Mouse (Mus musculus) kidney, adult 2 months (tissue): ENCODE measurements at regions not wholly inside any gene's neighbourhood (a gene's known extent, or its start where the extent isn't known, plus 50 kb on each side); places are given as distances from the start of the nearest gene placed in this dataset.
"Not testable (repeated sequence)": the region's sequence is repeated elsewhere in the genome, so short reads cannot be mapped to it uniquely, and the experiment has no call there.

Experiments used
- DNase-seq: peaks from one replicate; pipeline ENCODE4 v3.0.0; 2021
- H3K27ac ChIP-seq: fragments of 200-500 bp; 2 replicates; pipeline ENCODE4 v1.5.1; 2012; ENCODE audit warnings: low read depth, low read length, control low read depth, inconsistent platforms; ENCODE audit not compliant: insufficient read depth
- H3K27me3 ChIP-seq: fragments of 200-500 bp; replicated peaks from 2 replicates; pipeline ENCODE4 v1.6.1; 2012; ENCODE audit warnings: mild to moderate bottlenecking, moderate library complexity, low read length, inconsistent platforms; ENCODE audit not compliant: control insufficient read depth, insufficient read depth
- H3K36me3 ChIP-seq: fragments of 200-500 bp; 2 replicates; pipeline ENCODE4 v1.6.1; 2012; ENCODE audit warnings: mild to moderate bottlenecking, moderate library complexity, low read length, inconsistent platforms; ENCODE audit not compliant: control insufficient read depth, insufficient read depth
- H3K4me1 ChIP-seq: fragments of 200-500 bp; 2 replicates; pipeline ENCODE4 v1.6.1; 2011; ENCODE audit warnings: low read length; ENCODE audit not compliant: control insufficient read depth, insufficient read depth
- H3K4me3 ChIP-seq: fragments of 200-500 bp; 2 replicates; pipeline ENCODE4 v1.5.1; 2011; ENCODE audit warnings: mild to moderate bottlenecking, low read depth, low read length, control low read depth; ENCODE audit not compliant: insufficient read depth
- CTCF ChIP-seq: fragments of 200-500 bp; conservative IDR thresholded peaks from 2 replicates; pipeline ENCODE4 v1.5.1; 2011; ENCODE audit warnings: low read depth, mild to moderate bottlenecking, control low read depth, low read length, moderate library complexity, mixed read lengths; ENCODE audit not compliant: insufficient read depth, insufficient read length
- POLR2A ChIP-seq: fragments of 200-500 bp; IDR thresholded peaks from one replicate; pipeline ENCODE4 v1.6.1; 2011; ENCODE audit warnings: low read depth, low read length, control low read depth
- WGBS: fragments of 180-500 bp; shearing (Covaris S2); methylation state at CpG from one replicate; pipeline ENCODE4 v1.1.7; 2018; 5-methylcytosine and 5-hydroxymethylcytosine counted together

DNA sequence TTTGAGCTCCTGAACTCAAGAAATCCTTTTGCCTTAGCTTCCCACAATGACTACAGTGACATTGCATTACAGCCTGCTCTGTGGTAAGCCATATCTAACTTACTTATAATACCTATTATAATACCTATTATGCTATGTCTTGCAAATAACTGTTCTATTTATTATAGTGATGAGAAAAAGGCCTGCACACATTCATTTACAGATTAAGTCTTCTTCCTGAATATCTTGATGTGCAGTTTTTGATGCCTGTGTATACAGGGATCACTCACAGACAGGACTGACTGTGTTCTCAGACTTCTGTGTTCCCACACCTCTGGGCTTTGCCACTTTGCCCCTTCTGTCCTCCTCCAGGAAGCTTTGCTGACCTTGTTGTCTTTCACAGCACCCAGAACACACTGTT is 102.8 kb upstream of the Dlg1 start:
- no peak overlapping the region for H3K27ac ChIP-seq

DNA sequence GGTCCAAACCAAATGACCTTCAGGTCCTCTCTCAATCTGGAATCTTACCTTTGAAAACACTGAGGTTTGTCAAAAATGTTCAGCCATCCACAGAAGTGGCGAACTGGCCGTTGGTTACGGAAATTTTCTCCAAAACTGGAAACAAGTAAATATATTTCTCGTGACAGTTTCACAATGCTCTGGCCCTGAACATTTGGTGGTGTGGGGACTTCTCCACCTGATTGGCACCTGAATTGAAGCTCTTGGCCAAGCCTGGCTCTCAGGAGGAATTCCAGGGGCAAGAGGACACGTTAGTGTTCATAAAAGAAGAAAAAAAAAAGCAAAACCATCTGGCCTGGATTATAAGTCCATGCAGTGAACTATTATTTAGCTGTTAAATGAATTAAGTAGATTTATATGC is 98.3 kb upstream of the Dlg1 start:
- no peaks in the 10 kb centered on the region for H3K4me1 ChIP-seq
- 79% methylated on average over 5 of the region's 5 CpGs for WGBS
- H3K4me3 ChIP-seq, result no peak overlapping the region
- TF ChIP-seq POLR2A, result no peak
- TF ChIP-seq CTCF, result no peak
- no peak overlapping the region for H3K27ac ChIP-seq
- no peaks in the 10 kb centered on the region for H3K36me3 ChIP-seq
- H3K27me3 ChIP-seq, result no peaks in the 10 kb centered on the region
- no peak for DNase-seq

More for the DNA sequence above, 102.8 kb upstream of the Dlg1 start:
- H3K4me1 ChIP-seq, result no peaks in the 10 kb centered on the region
- H3K4me3 ChIP-seq, result no peak overlapping the region
- TF ChIP-seq POLR2A, result no peak
- no peak for TF ChIP-seq CTCF
- H3K36me3 ChIP-seq, result no peaks in the 10 kb centered on the region
- H3K27me3 ChIP-seq, result no peaks in the 10 kb centered on the region
- no peak for DNase-seq

DNA sequence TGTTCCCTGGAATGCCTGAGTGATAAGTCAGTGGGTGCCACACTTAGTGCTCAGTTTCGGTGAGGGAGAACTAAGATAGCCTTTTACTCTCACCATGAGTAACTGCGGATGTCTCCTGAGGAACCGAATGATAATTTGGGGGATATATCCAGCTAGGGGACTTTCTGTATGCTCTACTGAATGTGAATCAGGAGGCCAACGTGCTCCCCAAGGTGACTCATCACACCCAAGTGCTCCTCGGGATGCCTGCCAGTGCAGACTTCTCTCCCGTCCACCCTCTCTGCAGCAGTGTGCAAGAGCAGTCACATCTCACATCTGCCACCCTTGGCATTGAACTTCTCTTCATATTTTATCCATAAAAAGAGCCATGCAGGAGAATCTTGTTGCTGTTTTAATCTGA is 94.9 kb upstream of the Dlg1 start:
- no peaks in the 10 kb centered on the region for H3K27me3 ChIP-seq
- WGBS, result 90% methylated on average over 6 of the region's 6 CpGs
- no peak overlapping the region for H3K4me3 ChIP-seq
- H3K36me3 ChIP-seq, result no peaks in the 10 kb centered on the region
- no peak for DNase-seq
- H3K4me1 ChIP-seq, result no peaks in the 10 kb centered on the region
- TF ChIP-seq POLR2A (no peak), CTCF (no peak)
- H3K27ac ChIP-seq, result no peak overlapping the region

DNA sequence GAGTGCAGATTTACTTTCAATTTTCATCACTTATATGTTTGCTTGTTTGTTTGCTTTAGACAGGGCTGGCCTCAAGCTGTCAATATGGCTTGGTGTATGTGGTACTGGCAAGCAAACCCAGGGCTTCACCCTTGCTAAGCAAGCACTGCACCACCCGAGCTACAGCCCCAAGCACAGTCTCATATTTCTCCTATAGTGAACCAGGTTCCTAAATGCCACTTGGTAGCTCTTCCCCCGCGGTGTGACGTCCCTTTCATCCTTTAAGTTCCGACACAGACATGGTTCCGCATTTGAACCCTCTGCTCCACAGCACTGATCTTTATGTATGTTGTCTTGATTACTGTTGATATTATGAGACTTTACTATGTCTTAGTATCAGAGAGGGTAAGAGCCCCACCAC is 93.4 kb upstream of the Dlg1 start:
- WGBS, result 76% methylated on average over 6 of the region's 6 CpGs
- Histone ChIP-seq H3K36me3 (no peaks in the 10 kb centered on the region), H3K4me3 (no peak overlapping the region), H3K27ac (no peak overlapping the region), H3K27me3 (no peaks in the 10 kb centered on the region), H3K4me1 (no peaks in the 10 kb centered on the region)
- no peak for DNase-seq
- TF ChIP-seq POLR2A, result no peak

DNA sequence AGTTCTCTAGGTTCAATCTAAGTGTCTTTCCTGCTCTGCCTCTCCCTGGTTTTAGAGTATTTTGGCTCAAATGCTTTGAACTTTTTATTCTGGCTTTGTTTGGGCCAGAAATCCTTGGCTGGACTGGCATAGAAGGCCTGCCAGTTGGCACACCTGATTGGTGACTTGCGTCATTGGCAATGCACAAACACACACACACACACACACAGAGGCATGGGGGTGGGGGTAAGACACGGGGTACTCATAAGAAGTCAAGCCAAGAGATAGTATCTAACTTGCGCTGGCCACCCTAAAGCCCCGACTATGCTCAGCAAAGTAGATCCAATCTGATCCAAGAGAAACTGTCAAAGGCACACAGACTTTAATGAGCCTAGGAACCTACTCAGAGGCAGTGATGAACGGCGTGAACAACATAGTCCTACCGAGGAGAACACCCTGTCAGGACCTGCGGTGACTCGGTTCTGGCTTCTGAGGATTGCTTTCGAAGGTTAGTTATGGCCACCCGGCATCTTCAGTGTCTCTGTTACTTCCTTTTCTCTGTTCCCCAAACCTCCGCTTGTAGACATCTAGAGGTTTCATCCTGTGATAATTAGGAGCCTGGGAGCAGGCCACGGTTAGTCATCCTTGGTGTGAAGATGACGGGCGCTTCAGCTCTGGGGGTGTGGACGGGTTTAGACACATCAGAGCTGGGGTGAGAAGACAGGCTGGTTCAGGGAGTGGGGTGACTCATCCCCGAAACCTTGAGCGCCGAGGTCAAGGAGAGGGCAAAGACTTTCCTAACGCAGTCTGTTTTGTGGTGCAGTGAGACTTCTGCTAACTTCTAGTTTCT is 92.7 kb upstream of the Dlg1 start:
- no peaks in the 10 kb centered on the region for H3K4me1 ChIP-seq
- H3K27ac ChIP-seq, result no peak overlapping the region
- DNase-seq, result no peak
- WGBS, result 76% methylated on average over 20 of the region's 20 CpGs
- no peaks in the 10 kb centered on the region for H3K27me3 ChIP-seq
- H3K36me3 ChIP-seq, result no peaks in the 10 kb centered on the region
- H3K4me3 ChIP-seq, result no peak overlapping the region
- TF ChIP-seq POLR2A, result no peak
- no peak for TF ChIP-seq CTCF

DNA sequence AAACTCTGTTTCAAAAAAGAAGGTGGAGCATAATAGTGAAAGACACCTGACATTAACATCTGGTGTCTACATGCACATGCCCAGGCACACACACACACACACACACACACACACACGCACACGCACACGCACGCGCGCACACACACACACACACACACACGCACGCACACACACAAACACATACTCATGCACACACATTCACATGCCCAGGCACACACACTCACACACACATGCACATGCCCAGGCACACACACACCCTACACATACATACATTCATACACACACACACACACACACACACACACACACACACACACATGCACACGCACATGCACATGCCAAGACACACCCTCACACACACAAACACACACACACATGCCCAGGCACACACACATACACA is 89.4 kb upstream of the Dlg1 start:
- not testable (repeated sequence) for H3K27ac ChIP-seq, DNase-seq, H3K36me3 ChIP-seq, H3K4me1 ChIP-seq, H3K27me3 ChIP-seq, H3K4me3 ChIP-seq
- 93% methylated on average over 9 of the region's 9 CpGs for WGBS

DNA sequence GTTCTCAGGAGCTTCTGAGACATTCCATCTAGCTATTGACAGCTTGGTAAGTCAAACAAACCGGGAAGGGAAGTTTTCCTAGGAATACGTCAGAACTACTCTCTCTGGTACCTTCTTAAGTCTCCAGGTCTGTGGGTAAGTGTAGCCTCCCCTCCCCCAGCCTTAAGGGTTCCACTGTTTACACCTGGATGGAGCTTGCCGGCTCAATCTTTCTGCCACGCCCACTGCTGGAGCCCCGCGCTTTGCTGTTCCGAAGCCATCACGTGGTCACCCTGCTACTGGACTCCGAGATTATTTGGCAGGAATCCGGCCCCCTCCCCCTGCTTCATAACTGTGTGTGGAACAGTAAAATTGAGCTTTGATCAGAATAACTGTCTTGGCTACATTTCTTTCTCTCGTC is 87.6 kb upstream of the Dlg1 start:
- H3K4me3 ChIP-seq, H3K36me3 ChIP-seq, H3K27ac ChIP-seq, H3K27me3 ChIP-seq, H3K4me1 ChIP-seq: not testable (repeated sequence)
- WGBS, result 31% methylated on average over 11 of the region's 11 CpGs
- peak; percentile 22 for DNase-seq

DNA sequence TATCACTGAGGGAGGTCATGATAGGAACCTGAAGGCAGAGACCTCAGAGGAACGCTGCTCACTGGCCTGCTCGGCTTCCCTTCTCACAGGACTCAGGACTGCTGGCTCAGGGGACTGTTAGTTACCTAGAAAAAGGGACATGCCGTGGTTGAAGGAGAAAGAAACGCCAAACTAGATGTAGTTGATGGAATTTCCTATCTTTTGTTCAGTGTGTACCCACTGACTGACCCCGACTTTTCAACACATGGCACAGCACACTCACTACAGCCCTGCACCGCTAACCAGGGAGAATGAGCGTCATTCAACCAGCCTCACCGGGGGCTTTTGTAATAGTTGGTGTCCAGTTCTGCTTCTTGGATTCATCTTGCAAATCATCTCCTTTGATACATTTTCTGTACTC is 86.8 kb upstream of the Dlg1 start:
- H3K4me3 ChIP-seq, result no peak overlapping the region
- no peak for DNase-seq
- no peaks in the 10 kb centered on the region for H3K36me3 ChIP-seq
- H3K27me3 ChIP-seq, result no peaks in the 10 kb centered on the region
- H3K4me1 ChIP-seq, result no peaks in the 10 kb centered on the region
- no peak overlapping the region for H3K27ac ChIP-seq
- TF ChIP-seq POLR2A (no peak), CTCF (no peak)
- WGBS, result 76% methylated on average over 8 of the region's 8 CpGs
